8 mouse cellular contexts compared by ENCODE assay signal in the genomic region with DNA sequence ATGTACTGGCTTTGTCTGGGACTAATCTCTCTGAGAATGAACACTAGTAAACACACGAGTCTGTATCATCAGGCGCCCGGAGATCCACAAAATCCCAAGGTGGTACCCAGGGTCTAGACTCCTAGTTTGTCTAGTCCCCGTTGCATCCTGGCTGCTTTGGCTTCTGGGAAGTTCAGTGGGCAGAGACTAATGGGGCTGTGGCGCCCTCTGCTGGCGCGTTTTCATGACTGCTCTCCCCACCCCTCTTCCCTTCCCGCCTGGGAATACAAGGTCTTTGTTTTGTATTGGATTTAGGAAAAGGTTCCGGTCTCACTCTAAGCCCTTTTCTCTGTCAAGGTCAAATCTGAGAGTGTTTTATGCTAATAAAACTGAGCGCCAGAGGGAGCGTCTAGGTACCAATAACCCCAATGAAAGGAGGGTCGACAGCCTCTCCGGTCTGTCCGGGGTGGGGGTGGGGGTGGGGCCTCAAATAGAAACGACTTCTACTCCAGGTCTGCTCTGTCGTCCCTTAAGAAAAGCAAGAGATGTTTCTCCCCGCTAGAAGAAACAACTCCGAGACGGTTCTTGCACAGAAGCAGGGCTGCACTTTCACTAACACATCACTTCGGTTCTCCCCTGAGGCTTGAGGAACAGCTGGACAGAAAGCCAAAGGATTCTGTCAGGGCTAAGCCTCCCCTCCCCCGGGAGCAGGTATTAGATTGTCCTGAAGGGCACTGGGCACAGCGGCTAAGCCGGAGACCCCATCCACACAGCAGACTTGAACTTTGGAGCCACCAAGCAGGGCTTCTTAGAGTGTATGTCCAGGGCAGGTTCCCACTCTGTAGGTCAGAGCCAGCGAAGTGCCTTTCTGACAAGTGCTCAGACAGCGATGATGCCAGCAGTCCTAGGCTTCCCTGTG. TPM values are rescaled to one million over a fixed set of nuclear protein-coding genes. Genes with fewer than 3 reads are reported as not detected.
DNase-seq lines count a peak whose midpoint lies in the region; ATAC-seq lines count a peak whose summit lies in the region.

No protein-coding gene starts in this region.

- no peaks in the 10 kb centered on the region for H3K9me3 ChIP-seq in embryonic facial prominence, embryonic 15.5 days (replicated peaks)
- no peaks in the 10 kb centered on the region for H3K9me3 ChIP-seq in heart, embryonic 16.5 days (replicated peaks; ENCODE audit: control insufficient read depth, low read length)
- no peaks in the 10 kb centered on the region for H3K9me3 ChIP-seq in liver, embryonic 16.5 days (replicated peaks; ENCODE audit: control insufficient read depth, low read length)
- H3K9me3 ChIP-seq in neural tube, embryonic 11.5 days (ENCODE audit: control insufficient read depth, low read length), result no peaks in the 10 kb centered on the region

- peak; percentile 45; the same call in 1 of the 2 replicates for ATAC-seq in embryonic facial prominence, embryonic 15.5 days (ENCODE audit: insufficient number of reproducible peaks, low FRiP score, low TSS enrichment, low read depth)
- ATAC-seq in heart, embryonic 16.5 days (replicated peaks; ENCODE audit: extremely low read depth, insufficient read depth, low FRiP score), result peak; percentile 72
- ATAC-seq in liver, embryonic 16.5 days (ENCODE audit: low read depth), result 0 out of 2 replicates have a peak, but pooled peaks have one; percentile 9
- ATAC-seq in neural tube, embryonic 11.5 days (ENCODE audit: insufficient read depth, low FRiP score, low TSS enrichment), result peak; percentile 56

- no peak overlapping the region for H3K27ac ChIP-seq in embryonic facial prominence, embryonic 15.5 days (replicated peaks)
- peak overlapping the region; percentile 55 for H3K27ac ChIP-seq in heart, embryonic 16.5 days (ENCODE audit: low read length)
- no peak overlapping the region for H3K27ac ChIP-seq in liver, embryonic 16.5 days (ENCODE audit: low read length)
- H3K27ac ChIP-seq in neural tube, embryonic 11.5 days (ENCODE audit: low read depth, low read length), result no peak overlapping the region

- no peaks in the 10 kb centered on the region for H3K27me3 ChIP-seq in embryonic facial prominence, embryonic 15.5 days
- no peaks in the 10 kb centered on the region for H3K27me3 ChIP-seq in heart, embryonic 16.5 days (ENCODE audit: control insufficient read depth, insufficient read depth, low read length)
- H3K27me3 ChIP-seq in liver, embryonic 16.5 days (ENCODE audit: control insufficient read depth, insufficient read depth, low read depth, low read length), result no peaks in the 10 kb centered on the region
- no peaks in the 10 kb centered on the region for H3K27me3 ChIP-seq in neural tube, embryonic 11.5 days (ENCODE audit: control insufficient read depth, insufficient read depth, low read length)

- no peaks in the 10 kb centered on the region for H3K36me3 ChIP-seq in embryonic facial prominence, embryonic 15.5 days
- no peaks in the 10 kb centered on the region for H3K36me3 ChIP-seq in heart, embryonic 16.5 days (ENCODE audit: control insufficient read depth, insufficient read depth)
- H3K36me3 ChIP-seq in liver, embryonic 16.5 days (ENCODE audit: control insufficient read depth, insufficient read depth), result no peaks in the 10 kb centered on the region
- H3K36me3 ChIP-seq in neural tube, embryonic 11.5 days (ENCODE audit: control insufficient read depth, insufficient read depth, low read length), result no peaks in the 10 kb centered on the region

- H3K4me1 ChIP-seq in embryonic facial prominence, embryonic 15.5 days, result peaks cover 9% of the 10 kb centered on the region
- peaks cover 4% of the 10 kb centered on the region; the same call in 1 of the 2 replicates for H3K4me1 ChIP-seq in heart, embryonic 16.5 days (ENCODE audit: control insufficient read depth, insufficient read depth, low read length)
- no peaks in the 10 kb centered on the region for H3K4me1 ChIP-seq in liver, embryonic 16.5 days (ENCODE audit: control insufficient read depth, low read depth, low read length)
- no peaks in the 10 kb centered on the region; the same call in 1 of the 2 replicates for H3K4me1 ChIP-seq in neural tube, embryonic 11.5 days (ENCODE audit: control insufficient read depth, insufficient read depth, low read length)

- no peak overlapping the region; the same call in 1 of the 2 replicates for H3K9ac ChIP-seq in embryonic facial prominence, embryonic 15.5 days
- peak overlapping the region; percentile 74 for H3K9ac ChIP-seq in heart, embryonic 16.5 days (ENCODE audit: low read length)
- H3K9ac ChIP-seq in liver, embryonic 16.5 days (ENCODE audit: low read depth, low read length), result no peak overlapping the region
- peak overlapping the region; percentile 11 for H3K9ac ChIP-seq in neural tube, embryonic 11.5 days (ENCODE audit: low read length)

- H3K4me3 ChIP-seq in embryonic facial prominence, embryonic 15.5 days (replicated peaks), result peak overlapping the region; percentile 43
- H3K4me3 ChIP-seq in heart, embryonic 16.5 days (ENCODE audit: low read length), result peak overlapping the region; percentile 61
- H3K4me3 ChIP-seq in liver, embryonic 16.5 days (ENCODE audit: low read depth, low read length), result peak overlapping the region; percentile 17
- H3K4me3 ChIP-seq in neural tube, embryonic 11.5 days (ENCODE audit: low read depth, low read length), result peak overlapping the region; percentile 21

- H3K4me2 ChIP-seq in embryonic facial prominence, embryonic 15.5 days (replicated peaks), result peak overlapping the region; percentile 58
- H3K4me2 ChIP-seq in heart, embryonic 16.5 days (ENCODE audit: low read depth, low read length), result peak overlapping the region; percentile 77
- H3K4me2 ChIP-seq in liver, embryonic 16.5 days (ENCODE audit: low read depth, low read length), result peak overlapping the region; percentile 35
- peak overlapping the region; percentile 34 for H3K4me2 ChIP-seq in neural tube, embryonic 11.5 days (ENCODE audit: low read depth)

- WGBS in embryonic facial prominence, embryonic 15.5 days, result 10% methylated on average over 25 of the region's 25 CpGs
- WGBS in heart, embryonic 16.5 days, result 8% methylated on average over 25 of the region's 25 CpGs
- 8% methylated on average over 25 of the region's 25 CpGs for WGBS in liver, embryonic 16.5 days (ENCODE audit: insufficient replicate concordance)
- 12% methylated on average over 25 of the region's 25 CpGs for WGBS in neural tube, embryonic 11.5 days

- peak; percentile 92 for DNase-seq in ES-CJ7 (ENCODE audit: low read depth, low spot score)
- DNase-seq in brain, adult 2 months (ENCODE audit: low read depth, low spot score), result peak; percentile 77
- DNase-seq in kidney, postnatal 25 days, result peak; percentile 72 to 81
- DNase-seq in neural tube, embryonic 11.5 days (ENCODE audit: low spot score), result peak; percentile 87
- peak; percentile 88 for DNase-seq in testis, postnatal 10 days (ENCODE audit: low spot score)

RNA-seq across cellular contexts. Expression of a gene that starts 22.1 kb away (rescaled TPM):
- polyA plus RNA-seq in embryonic facial prominence, embryonic 15.5 days (2015; fragmentation: Nextera tagmentation; extraction: Ambion mirVana), result not detected in 2 replicates
- not detected in 2 replicates for polyA plus RNA-seq in heart, embryonic 16.5 days (2015; fragmentation: Nextera tagmentation; extraction: Ambion mirVana)
- polyA plus RNA-seq in liver, embryonic 16.5 days (2015; fragmentation: Nextera tagmentation; extraction: Ambion mirVana), result not detected in 2 replicates
- not detected in 2 replicates for polyA plus RNA-seq in neural tube, embryonic 11.5 days (2014; fragmentation: Nextera tagmentation; extraction: Ambion mirVana)

Comparison
In these comparisons a context has a peak if more than half of its experiments do, and no peak if none do; other contexts are left out.
1. ATAC-seq: peak in every context shown above with its lines; median percentile 72 in heart, embryonic 16.5 days; 56 in neural tube, embryonic 11.5 days; 45 in embryonic facial prominence, embryonic 15.5 days; 9 in liver, embryonic 16.5 days.
2. H3K9ac ChIP-seq: peak in heart, embryonic 16.5 days (single experiment) and neural tube, embryonic 11.5 days (single experiment); none in embryonic facial prominence, embryonic 15.5 days (single experiment) and liver, embryonic 16.5 days (single experiment).
3. Peak in every context shown above with its lines, with median percentiles within 50 percentile points of each other: DNase-seq, H3K4me2 ChIP-seq and H3K4me3 ChIP-seq.